Mouse (Mus musculus): ENCODE measurements around the gene Ptch1.

GRCm38 (mm10) chr13:63541510-63541909, 31.9 kb downstream of the Ptch1 start:
- no peak for TF ChIP-seq CTCF (IDR thresholded peaks at IDR 0.05; ENCODE audit: extremely low read depth, insufficient read depth, low read length)
- TF ChIP-seq POLR2A (IDR thresholded peaks at IDR 0.05; ENCODE audit: extremely low read depth, insufficient read depth, low read length) = no peak
